In the genomic region with DNA sequence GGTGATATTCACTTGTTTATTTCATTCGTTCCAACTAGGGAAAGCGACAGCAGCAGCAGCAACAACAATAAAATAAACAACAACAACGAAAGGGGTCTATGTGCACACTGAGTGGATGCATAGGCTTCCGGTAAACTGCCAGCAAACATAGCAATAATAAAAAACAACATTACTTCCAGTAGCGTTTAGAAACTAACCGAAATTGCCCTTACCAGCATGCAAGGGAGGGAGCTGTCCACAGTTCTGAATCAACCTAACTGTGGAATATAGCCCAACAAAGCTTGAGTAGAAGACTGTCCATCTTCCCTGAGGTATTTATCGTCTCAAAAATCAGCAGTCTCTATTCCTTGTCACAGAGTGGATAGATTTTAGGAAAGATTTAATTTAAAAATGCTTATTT, we compare ENCODE assay signal across 8 mouse cellular contexts. TPM values are rescaled to one million over a fixed set of nuclear protein-coding genes. Genes with fewer than 3 reads are reported as not detected.
DNase-seq lines count a peak whose midpoint lies in the region; ATAC-seq and TF ChIP-seq lines count a peak whose summit lies in the region.

No protein-coding gene starts in this region.

- no peaks in the 10 kb centered on the region for H3K36me3 ChIP-seq in kidney, adult 2 months (ENCODE audit: control insufficient read depth, insufficient read depth, low read length)
- H3K36me3 ChIP-seq in embryonic facial prominence, embryonic 14.5 days (ENCODE audit: control insufficient read depth, insufficient read depth, low read length): no peaks in the 10 kb centered on the region

- H3K9me3 ChIP-seq in embryonic facial prominence, embryonic 14.5 days (ENCODE audit: control insufficient read depth, low read length): no peaks in the 10 kb centered on the region

- H3K9ac ChIP-seq in embryonic facial prominence, embryonic 14.5 days (ENCODE audit: low read depth, low read length): no peak overlapping the region

- H3K4me2 ChIP-seq in embryonic facial prominence, embryonic 14.5 days (ENCODE audit: low read depth, low read length): peak overlapping the region; percentile 97

- no peak overlapping the region for H3K27ac ChIP-seq in kidney, adult 2 months (ENCODE audit: insufficient read depth, low read depth, low read length)
- no peak overlapping the region for H3K27ac ChIP-seq in embryonic facial prominence, embryonic 14.5 days (replicated peaks; ENCODE audit: low read depth, low read length)

- no peak for ATAC-seq in embryonic facial prominence, embryonic 14.5 days (ENCODE audit: low read depth)

- no peak overlapping the region for H3K4me3 ChIP-seq in kidney, adult 2 months (ENCODE audit: insufficient read depth, low read depth, low read length)
- H3K4me3 ChIP-seq in embryonic facial prominence, embryonic 14.5 days (ENCODE audit: low read depth, low read length): peak overlapping the region; percentile 59; the same call in 1 of the 2 replicates

- DNase-seq in kidney, adult 2 months: peak; percentile 25
- DNase-seq in kidney, adult 18-20 months: no peak
- peak; percentile 47 for DNase-seq in ZHBTc4 (ENCODE audit: low read depth, low spot score)
- peak; percentile 89 for DNase-seq in embryonic facial prominence, embryonic 14.5 days (ENCODE audit: low spot score)
- DNase-seq in kidney, postnatal 36 days: peak; percentile 32 to 51
- DNase-seq in retina, embryonic 14.5 days (ENCODE audit: low spot score): peak; percentile 75
- DNase-seq in MN1 (ENCODE audit: low spot score): no peak
- no peak for DNase-seq in ovary, postnatal 36 days (ENCODE audit: low spot score)

- TF ChIP-seq POLR2A in kidney, adult 2 months (IDR thresholded peaks at IDR 0.05; ENCODE audit: low read depth, low read length): no peak

- peaks cover 6% of the 10 kb centered on the region; the same call in 1 of the 2 replicates for H3K27me3 ChIP-seq in kidney, adult 2 months (replicated peaks; ENCODE audit: control insufficient read depth, insufficient read depth, low read length)
- H3K27me3 ChIP-seq in embryonic facial prominence, embryonic 14.5 days (replicated peaks; ENCODE audit: control insufficient read depth, insufficient read depth, low read length): peaks cover 30% of the 10 kb centered on the region

- H3K4me1 ChIP-seq in kidney, adult 2 months (ENCODE audit: control insufficient read depth, insufficient read depth, low read length): 0 out of 2 replicates have a peak, but pooled peaks cover 3% of the 10 kb centered on the region
- no peaks in the 10 kb centered on the region for H3K4me1 ChIP-seq in embryonic facial prominence, embryonic 14.5 days (ENCODE audit: control insufficient read depth, insufficient read depth, low read length)

- no peak for TF ChIP-seq CTCF in kidney, adult 2 months (conservative IDR thresholded peaks at IDR 0.05; ENCODE audit: insufficient read depth, insufficient read length, low read depth, low read length)

- 27% methylated on average over 7 of the region's 7 CpGs for WGBS in kidney, adult 2 months
- 30% methylated on average over 7 of the region's 7 CpGs for WGBS in embryonic facial prominence, embryonic 14.5 days

RNA-seq across cellular contexts. Expression of gene Hcn1, which starts 2.0 kb away (rescaled TPM):
- polyA plus RNA-seq in kidney, adult 2 months (2012; rRNA removed): under 0.01 TPM in 1 of 2 replicates, not detected in the other
- polyA plus RNA-seq in embryonic facial prominence, embryonic 14.5 days (2014; fragmentation: Nextera tagmentation; extraction: Ambion mirVana): 0.26 and 0.28 TPM in 2 replicates

Comparison
In these comparisons a context has a peak if more than half of its experiments do, and no peak if none do; other contexts are left out.
1. DNase-seq: peak in kidney, adult 2 months (single experiment), ZHBTc4 (single experiment), embryonic facial prominence, embryonic 14.5 days (single experiment), kidney, postnatal 36 days (2 of 2) and retina, embryonic 14.5 days (single experiment); none in kidney, adult 18-20 months (single experiment), MN1 (single experiment) and ovary, postnatal 36 days (single experiment).